Mouse (Mus musculus) midbrain, embryonic 10.5 days (tissue): ENCODE measurements at regions not wholly inside any gene's neighbourhood (a gene's known extent, or its start where the extent isn't known, plus 50 kb on each side); places are given as distances from the start of the nearest gene placed in this dataset.

Experiments
- DNase-seq: peaks from one replicate; pipeline ENCODE4 v3.0.0-alpha.2; 2017; ENCODE audit warnings: low spot score
- H3K27ac ChIP-seq: fragments of 300-500 bp; sonication (generic); replicated peaks from 2 replicates; pipeline ENCODE4 v1.5.1; 2016; ENCODE audit warnings: mild to moderate bottlenecking
- H3K27me3 ChIP-seq: fragments of 300-500 bp; sonication (generic); 2 replicates; pipeline ENCODE4 v1.6.1; 2016; ENCODE audit warnings: low read depth, mild to moderate bottlenecking; ENCODE audit not compliant: poor library complexity, severe bottlenecking
- H3K36me3 ChIP-seq: fragments of 300-500 bp; sonication (generic); 2 replicates; pipeline ENCODE4 v1.6.1; 2016; ENCODE audit warnings: mild to moderate bottlenecking, moderate library complexity
- H3K4me1 ChIP-seq: fragments of 300-500 bp; sonication (generic); 2 replicates; pipeline ENCODE4 v1.6.1; 2016
- H3K4me3 ChIP-seq: fragments of 300-500 bp; sonication (generic); 2 replicates; pipeline ENCODE4 v1.5.1; 2016; ENCODE audit warnings: mild to moderate bottlenecking, moderate library complexity
- H3K9me3 ChIP-seq: fragments of 300-500 bp; sonication (generic); replicated peaks from 2 replicates; pipeline ENCODE4 v1.6.1; 2016; ENCODE audit warnings: mild to moderate bottlenecking
- WGBS: fragments of 180-500 bp; shearing (Covaris S2); methylation state at CpG from one replicate; pipeline ENCODE4 v1.1.7; 2016; 5-methylcytosine and 5-hydroxymethylcytosine counted together

DNA sequence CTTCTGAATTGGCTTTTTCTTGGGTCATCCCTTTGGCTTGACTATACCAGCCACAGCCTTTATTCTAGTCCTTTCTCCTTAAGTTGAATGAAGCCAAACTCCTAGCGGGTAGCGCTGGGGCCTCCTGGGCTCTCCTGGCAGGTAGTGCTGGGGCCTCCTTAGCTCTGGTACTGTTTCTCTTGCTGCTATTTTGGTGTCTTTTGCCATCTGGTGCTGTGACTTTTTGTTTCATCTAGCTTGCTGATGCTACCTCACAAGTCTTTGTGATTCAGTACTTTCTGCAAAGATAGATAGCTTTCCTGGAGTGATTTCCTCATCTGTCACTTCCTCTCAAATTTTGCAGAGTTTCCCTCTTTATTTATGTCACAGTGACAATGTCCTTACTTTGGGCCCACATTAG, 90.1 kb downstream of the Tmem200c start:
- H3K36me3 ChIP-seq: no peaks in the 10 kb centered on the region
- H3K4me3 ChIP-seq: no peak overlapping the region
- no peaks in the 10 kb centered on the region for H3K4me1 ChIP-seq
- no peak for DNase-seq
- H3K27me3 ChIP-seq: no peaks in the 10 kb centered on the region
- no peak overlapping the region for H3K27ac ChIP-seq
- WGBS: 98% methylated on average over 2 of the region's 2 CpGs
- no peaks in the 10 kb centered on the region for H3K9me3 ChIP-seq

DNA sequence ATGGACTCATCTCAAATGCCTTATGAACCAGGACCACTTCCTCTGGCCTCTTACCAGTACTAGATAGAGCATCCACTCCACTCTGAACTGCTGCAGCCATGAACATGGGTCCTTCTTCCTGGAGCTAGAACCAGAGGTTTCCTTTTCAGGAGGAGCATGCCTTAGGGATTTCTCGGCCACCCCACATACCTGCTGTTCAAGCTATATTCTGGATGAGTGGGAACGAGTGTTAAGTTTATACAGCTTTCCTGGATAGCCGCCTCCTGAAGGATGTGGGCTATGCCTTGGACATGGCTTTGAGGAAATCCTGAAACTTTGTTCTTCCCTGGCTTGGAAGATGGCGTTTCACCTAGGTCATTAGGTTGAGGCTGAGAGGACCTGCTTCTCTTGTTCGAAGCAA, 91.8 kb downstream of the Tmem200c start:
- Histone ChIP-seq H3K27me3 (no peaks in the 10 kb centered on the region), H3K9me3 (no peaks in the 10 kb centered on the region), H3K36me3 (no peaks in the 10 kb centered on the region), H3K4me1 (no peaks in the 10 kb centered on the region), H3K4me3 (no peak overlapping the region), H3K27ac (no peak overlapping the region)
- 90% methylated on average over 5 of the region's 5 CpGs for WGBS
- no peak for DNase-seq

DNA sequence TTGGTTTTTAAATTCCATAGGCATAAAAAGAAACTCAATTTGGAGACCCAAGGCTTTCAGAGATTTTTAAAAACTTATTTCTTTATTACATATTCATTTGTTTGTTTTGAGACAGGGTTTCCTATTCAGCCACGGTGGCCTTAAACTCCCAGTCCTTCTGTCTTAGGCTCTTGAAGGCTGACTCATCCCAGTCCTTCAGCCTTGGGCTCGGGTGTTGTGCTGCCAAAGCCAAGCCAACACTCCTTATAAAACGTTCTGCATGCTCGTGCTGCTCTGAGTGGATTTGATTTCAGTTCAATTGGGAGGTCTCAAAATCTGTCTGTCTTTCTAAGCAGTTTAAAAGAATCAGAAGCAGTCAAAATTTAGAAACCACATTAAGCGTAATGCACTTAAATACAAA, 96.8 kb downstream of the Tmem200c start:
- Histone ChIP-seq H3K4me1 (no peaks in the 10 kb centered on the region), H3K27me3 (no peaks in the 10 kb centered on the region), H3K36me3 (no peaks in the 10 kb centered on the region), H3K4me3 (no peak overlapping the region), H3K9me3 (no peaks in the 10 kb centered on the region), H3K27ac (no peak overlapping the region)
- WGBS: 85% methylated on average over 5 of the region's 5 CpGs
- no peak for DNase-seq

DNA sequence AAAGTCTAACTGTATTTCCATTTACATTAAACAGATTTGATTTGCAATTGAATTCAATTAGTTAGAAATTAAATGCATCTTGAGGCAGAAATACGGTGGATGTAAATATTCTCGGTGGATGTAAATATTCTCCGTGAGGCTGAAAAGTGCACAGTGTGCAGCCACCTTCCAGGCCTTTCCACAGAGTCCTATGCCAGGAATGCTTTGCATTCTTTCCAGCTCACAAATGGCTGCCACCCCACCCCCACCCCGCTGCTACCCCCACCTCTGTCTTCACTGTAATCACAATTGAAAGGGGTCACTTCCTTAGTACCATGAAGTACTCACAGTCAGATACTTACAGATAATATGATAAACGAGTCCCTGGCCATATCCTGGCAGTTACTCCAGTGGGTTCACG, 101.0 kb downstream of the Tmem200c start:
- Histone ChIP-seq H3K4me1 (no peaks in the 10 kb centered on the region), H3K27ac (no peak overlapping the region), H3K27me3 (no peaks in the 10 kb centered on the region), H3K9me3 (no peaks in the 10 kb centered on the region), H3K4me3 (no peak overlapping the region), H3K36me3 (no peaks in the 10 kb centered on the region)
- 79% methylated on average over 6 of the region's 6 CpGs for WGBS
- DNase-seq: no peak

DNA sequence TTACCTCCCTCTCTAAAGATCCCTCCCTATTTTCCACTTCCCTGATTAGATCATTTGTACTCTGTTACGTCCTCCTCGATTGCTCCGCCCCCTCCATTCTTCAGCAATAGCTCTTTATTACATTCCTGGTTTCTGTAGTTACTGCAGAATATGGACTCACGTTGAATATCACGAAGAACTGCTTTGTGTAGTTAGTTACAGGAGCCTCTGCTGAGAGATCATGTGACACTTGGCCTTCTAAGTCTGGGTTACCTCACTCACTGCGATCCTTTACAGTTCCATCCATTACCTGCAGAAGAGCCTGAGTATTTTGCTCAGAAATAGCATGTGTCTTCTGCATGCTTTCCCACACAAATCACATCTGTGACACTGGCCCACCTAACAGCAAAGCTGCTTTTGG, 102.3 kb downstream of the Tmem200c start:
- no peak overlapping the region for H3K4me3 ChIP-seq
- H3K27ac ChIP-seq: no peak overlapping the region
- no peak for DNase-seq
- H3K27me3 ChIP-seq: no peaks in the 10 kb centered on the region
- no peaks in the 10 kb centered on the region for H3K9me3 ChIP-seq
- no peaks in the 10 kb centered on the region for H3K4me1 ChIP-seq
- WGBS: 84% methylated on average over 6 of the region's 6 CpGs
- no peaks in the 10 kb centered on the region for H3K36me3 ChIP-seq

DNA sequence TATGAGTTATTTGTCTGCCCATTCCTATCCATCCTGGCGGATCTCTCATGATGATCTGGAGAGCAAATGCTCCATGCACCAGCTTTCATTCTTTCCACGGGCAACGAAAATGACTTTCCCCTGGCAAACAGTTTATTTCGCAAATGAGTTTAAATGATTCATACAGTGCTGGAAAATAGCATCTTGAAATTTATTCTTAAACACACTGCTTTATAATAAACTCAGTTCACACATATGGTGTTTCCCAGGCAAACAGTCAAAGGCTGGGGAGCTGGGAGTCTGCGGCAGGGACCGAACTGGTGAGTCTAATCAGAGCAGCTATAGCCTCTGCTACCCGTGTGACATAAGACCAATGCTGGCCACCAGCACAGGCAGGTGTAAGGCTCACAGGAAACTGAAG, 106.8 kb downstream of the Tmem200c start:
- no peaks in the 10 kb centered on the region for H3K36me3 ChIP-seq
- 0 out of 2 replicates have a peak, but pooled peaks cover 4% of the 10 kb centered on the region for H3K4me1 ChIP-seq
- no peaks in the 10 kb centered on the region for H3K27me3 ChIP-seq
- H3K9me3 ChIP-seq: no peaks in the 10 kb centered on the region
- WGBS: 94% methylated on average over 7 of the region's 7 CpGs
- DNase-seq: no peak
- no peak overlapping the region for H3K27ac ChIP-seq
- no peak overlapping the region for H3K4me3 ChIP-seq

DNA sequence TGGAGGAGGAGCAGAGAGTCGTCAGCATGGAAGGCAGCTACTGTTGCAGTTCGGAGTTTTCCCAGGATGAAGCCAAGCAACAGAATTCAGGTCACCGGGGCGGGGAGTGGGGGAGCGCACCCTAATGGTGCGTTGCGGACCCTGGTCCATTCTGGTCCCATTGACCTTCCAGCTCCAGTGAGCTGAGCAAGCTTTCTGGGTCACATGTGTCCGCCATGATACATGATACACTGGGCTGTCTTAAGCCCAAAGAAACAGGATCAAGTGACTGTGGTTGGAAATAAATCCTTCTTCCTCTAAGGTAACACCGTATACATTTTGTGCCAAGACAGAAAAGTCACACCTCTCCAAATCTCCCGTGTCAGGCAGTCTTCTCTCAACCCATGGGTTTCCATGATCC, 107.6 kb downstream of the Tmem200c start:
- DNase-seq: no peak
- H3K9me3 ChIP-seq: no peaks in the 10 kb centered on the region
- WGBS: 88% methylated on average over 10 of the region's 10 CpGs

DNA sequence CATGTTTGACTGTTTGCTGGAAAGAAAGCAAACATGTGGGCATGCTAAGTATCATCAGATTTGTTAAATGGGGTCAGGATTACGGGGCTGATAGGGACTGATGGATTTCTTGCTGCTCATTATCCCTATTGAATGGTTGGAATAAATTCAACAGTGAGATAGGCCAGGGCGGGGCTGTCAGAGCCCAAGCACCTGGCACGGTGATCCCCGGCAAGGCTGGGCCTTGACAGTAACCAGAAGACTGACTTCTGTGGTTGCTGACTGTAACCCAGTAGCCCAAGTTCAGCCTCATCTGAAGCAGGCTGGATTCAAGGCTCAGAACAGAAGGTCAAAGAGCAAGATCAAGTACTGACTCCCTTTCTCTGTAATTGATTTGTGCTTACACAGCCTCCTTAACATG, 109.6 kb downstream of the Tmem200c start:
- no peak for DNase-seq
- Histone ChIP-seq H3K9me3 (no peaks in the 10 kb centered on the region), H3K36me3 (no peaks in the 10 kb centered on the region), H3K27ac (no peak overlapping the region), H3K4me3 (no peak overlapping the region), H3K4me1 (0 out of 2 replicates have a peak, but pooled peaks cover 4% of the 10 kb centered on the region), H3K27me3 (no peaks in the 10 kb centered on the region)
- WGBS: 82% methylated on average over 4 of the region's 4 CpGs

More for the DNA sequence above, 107.6 kb downstream of the Tmem200c start:
- no peak overlapping the region for H3K4me3 ChIP-seq
- H3K27me3 ChIP-seq: no peaks in the 10 kb centered on the region
- no peaks in the 10 kb centered on the region for H3K36me3 ChIP-seq
- H3K27ac ChIP-seq: no peak overlapping the region
- 0 out of 2 replicates have a peak, but pooled peaks cover 4% of the 10 kb centered on the region for H3K4me1 ChIP-seq

DNA sequence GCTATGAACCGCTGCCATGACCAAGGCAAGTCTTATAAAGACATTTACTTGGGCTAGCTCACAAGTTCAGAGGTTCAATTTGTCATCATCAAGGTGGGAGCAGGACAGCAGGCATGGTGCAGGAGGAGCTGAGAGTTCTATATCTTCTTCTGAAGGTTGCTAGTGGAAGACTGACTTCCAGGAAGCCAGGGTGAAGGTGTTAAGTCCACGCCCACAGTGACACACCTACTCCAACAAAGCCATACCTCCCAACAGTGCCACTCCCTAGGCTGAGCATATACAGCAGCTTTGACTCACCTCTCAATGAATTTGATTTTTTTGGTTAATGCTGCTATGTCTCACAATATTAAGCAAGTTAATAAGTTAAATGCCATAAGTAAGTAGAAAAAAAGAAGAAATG, 119.2 kb upstream of the Epb41l3 start:
- no peak overlapping the region for H3K4me3 ChIP-seq
- WGBS: 97% methylated on average over 2 of the region's 2 CpGs
- H3K27me3 ChIP-seq: no peaks in the 10 kb centered on the region
- H3K36me3 ChIP-seq: no peaks in the 10 kb centered on the region
- H3K4me1 ChIP-seq: no peaks in the 10 kb centered on the region
- no peak overlapping the region for H3K27ac ChIP-seq
- no peaks in the 10 kb centered on the region for H3K9me3 ChIP-seq
- no peak for DNase-seq

DNA sequence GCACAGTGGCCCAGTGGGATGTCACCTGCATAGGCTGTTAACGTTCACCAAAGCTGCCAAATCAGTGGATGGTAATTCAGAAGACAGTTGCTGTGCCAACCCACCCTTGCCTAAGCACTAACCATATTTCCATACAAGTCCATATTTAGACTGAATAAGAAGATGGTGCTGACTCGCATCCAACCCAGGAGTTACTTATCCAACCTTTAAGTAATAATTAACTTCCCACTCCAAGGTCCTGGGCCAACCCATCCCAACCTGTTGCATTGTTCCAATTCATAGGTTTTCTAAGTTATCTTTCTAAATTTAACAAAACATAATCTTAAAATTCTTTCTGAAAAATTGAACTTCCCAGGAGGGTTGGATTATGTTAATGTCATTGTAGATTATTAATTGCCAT, 114.3 kb upstream of the Epb41l3 start:
- Histone ChIP-seq H3K4me3 (no peak overlapping the region), H3K27me3 (no peaks in the 10 kb centered on the region), H3K36me3 (no peaks in the 10 kb centered on the region), H3K9me3 (no peaks in the 10 kb centered on the region), H3K27ac (no peak overlapping the region), H3K4me1 (no peaks in the 10 kb centered on the region)
- DNase-seq: no peak
- 91% methylated on average over 2 of the region's 2 CpGs for WGBS

DNA sequence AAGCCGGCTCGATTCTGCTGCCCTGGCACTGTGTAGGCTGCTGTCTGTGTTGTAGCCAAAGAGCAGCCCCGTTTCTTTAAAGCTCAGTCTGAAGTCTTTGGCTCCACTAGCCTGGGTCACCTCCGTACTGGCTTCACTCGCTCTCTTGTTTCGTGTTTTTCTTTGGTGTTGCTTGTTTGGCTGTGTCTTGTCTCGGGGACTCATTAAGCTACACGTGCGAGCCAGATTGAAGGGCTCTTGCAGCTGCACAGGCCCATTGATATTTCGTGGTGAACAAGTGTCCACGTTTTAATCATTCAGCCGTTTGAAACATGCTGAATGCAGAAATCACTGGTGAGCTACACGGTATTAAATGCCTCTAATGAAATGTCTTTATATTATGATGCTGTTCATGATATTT, 99.9 kb upstream of the Epb41l3 start:
- no peak overlapping the region for H3K27ac ChIP-seq
- no peaks in the 10 kb centered on the region for H3K4me1 ChIP-seq
- no peaks in the 10 kb centered on the region for H3K27me3 ChIP-seq
- WGBS: 85% methylated on average over 13 of the region's 13 CpGs
- no peak overlapping the region for H3K4me3 ChIP-seq
- no peaks in the 10 kb centered on the region for H3K36me3 ChIP-seq
- H3K9me3 ChIP-seq: no peaks in the 10 kb centered on the region
- no peak for DNase-seq

DNA sequence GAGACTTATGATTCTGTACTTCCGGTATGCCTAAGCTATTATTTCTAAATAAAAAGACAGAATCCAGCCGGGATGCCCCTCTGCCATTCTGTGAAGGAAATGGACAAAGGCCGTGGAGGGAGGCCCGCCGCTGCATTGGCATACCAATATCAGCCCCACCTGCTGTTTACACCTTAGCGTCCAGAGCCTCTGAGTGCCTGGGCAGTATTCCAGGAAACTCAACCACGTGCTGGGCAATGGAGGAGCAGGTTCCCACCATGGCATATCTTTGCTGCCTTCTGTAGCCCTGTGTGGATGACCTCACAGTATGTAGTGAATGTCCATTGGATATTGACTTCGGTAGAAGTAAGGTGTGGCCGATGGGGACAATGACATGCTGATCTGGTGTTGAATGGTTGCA, 97.3 kb upstream of the Epb41l3 start:
- Histone ChIP-seq H3K27me3 (no peaks in the 10 kb centered on the region), H3K27ac (no peak overlapping the region), H3K4me3 (no peak overlapping the region), H3K9me3 (no peaks in the 10 kb centered on the region), H3K36me3 (no peaks in the 10 kb centered on the region), H3K4me1 (no peaks in the 10 kb centered on the region)
- no peak for DNase-seq
- WGBS: 88% methylated on average over 9 of the region's 9 CpGs

DNA sequence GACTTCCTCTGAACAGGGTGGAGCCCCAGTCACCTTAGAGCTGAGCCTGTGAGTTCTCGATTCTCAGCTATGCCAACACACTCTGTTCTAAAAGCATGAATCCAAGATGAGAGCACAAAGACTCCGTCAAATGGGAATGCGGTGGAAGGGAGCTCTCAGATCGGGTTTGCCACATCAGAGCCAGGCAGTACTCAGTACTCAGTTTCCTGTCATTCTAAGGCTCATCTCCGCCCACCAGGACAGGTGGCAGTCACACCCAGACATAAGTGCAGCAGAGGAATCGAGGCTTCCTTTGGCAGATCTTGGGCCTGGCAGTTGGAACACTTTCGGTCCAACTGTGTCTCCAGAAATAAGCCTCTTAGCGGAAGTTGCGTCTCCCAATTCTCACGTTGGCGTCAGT, 94.4 kb upstream of the Epb41l3 start:
- Histone ChIP-seq H3K36me3 (no peaks in the 10 kb centered on the region), H3K27ac (no peak overlapping the region), H3K4me1 (no peaks in the 10 kb centered on the region), H3K27me3 (no peaks in the 10 kb centered on the region), H3K4me3 (no peak overlapping the region), H3K9me3 (no peaks in the 10 kb centered on the region)
- 90% methylated on average over 11 of the region's 11 CpGs for WGBS
- no peak for DNase-seq

DNA sequence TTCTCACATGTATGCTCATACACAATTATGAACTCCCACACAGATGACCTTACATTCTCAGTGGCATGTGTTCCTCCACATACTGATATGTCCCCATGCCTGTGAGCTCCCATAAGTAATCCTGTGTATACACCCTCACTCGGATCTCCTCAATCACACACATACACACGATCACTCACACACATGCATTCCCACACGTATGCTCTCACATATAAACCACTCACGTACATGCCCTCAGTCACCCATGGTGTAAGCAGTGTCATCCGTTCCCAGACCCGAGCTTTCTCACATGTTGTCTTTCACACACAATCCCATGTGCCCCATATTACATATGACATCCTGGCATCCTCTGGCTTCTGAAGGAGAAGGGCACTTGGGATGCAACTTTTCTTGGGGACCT, 93.4 kb upstream of the Epb41l3 start:
- Histone ChIP-seq H3K27me3 (no peaks in the 10 kb centered on the region), H3K4me1 (no peaks in the 10 kb centered on the region), H3K27ac (no peak overlapping the region), H3K4me3 (no peak overlapping the region), H3K36me3 (no peaks in the 10 kb centered on the region), H3K9me3 (no peaks in the 10 kb centered on the region)
- no peak for DNase-seq
- 91% methylated on average over 6 of the region's 6 CpGs for WGBS
